Mouse (Mus musculus): ENCODE results near the gene Lce3b.
A peak's percentile ranks its signal among the peaks of the same experiment; 100 is the strongest.

The Lce3b gene

GRCm38 (mm10) chr3:92932679-92933078 is at the start of gene Lce3b:
Gene Lce3b (plus strand): TSS chr3:92932979.
- no peak for DNase-seq

GRCm38 (mm10) chr3:92894063-92894462 is 38.7 kb upstream of the Lce3b start:
- DNase-seq: peak in 1 of 2 experiments; percentile 2

DNA sequence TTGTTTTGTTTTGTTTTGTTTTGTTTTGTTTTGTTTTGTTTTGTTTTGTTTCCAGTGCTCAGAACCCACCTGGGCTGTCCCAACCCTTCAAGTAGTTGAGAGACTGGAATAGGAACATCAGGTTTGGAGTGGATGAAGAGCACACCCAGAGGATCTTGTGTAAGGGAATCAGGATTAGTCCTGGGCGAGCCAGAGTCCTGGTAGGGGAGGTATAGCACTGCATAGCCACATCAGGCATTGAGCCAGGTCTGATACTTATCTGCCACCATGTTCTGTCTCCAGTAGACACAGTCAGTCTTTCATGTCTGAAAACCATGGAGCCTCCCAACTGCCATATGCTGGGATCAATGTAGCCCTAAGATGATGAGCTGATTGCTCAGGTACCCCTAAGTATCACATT is 38.3 kb upstream of the Lce3b start:
- no peak for DNase-seq

GRCm38 (mm10) chr3:92902992-92903391 is 29.8 kb upstream of the Lce3b start:
- peak; percentile 16 to 39 for DNase-seq

DNA sequence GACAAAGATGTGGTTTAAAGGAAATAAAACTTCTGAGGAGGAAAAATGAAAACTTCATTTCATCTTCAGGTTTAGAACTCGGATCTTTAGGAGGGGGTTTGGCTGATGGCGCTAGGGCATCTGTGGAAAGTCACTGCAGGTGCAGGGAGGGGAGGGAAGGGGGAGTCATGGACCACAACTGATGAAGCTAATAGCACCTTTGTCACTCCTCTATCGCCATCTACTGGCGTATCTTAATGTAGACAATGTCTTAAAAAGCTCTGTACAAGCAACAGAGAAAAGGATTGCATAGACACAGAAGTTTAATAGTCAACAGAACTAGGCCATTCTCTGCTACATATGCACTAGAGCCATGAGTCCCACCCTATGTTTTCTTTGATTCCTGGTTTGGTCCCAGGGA is 29.1 kb upstream of the Lce3b start:
- peak; percentile 9 to 10 for DNase-seq

DNA sequence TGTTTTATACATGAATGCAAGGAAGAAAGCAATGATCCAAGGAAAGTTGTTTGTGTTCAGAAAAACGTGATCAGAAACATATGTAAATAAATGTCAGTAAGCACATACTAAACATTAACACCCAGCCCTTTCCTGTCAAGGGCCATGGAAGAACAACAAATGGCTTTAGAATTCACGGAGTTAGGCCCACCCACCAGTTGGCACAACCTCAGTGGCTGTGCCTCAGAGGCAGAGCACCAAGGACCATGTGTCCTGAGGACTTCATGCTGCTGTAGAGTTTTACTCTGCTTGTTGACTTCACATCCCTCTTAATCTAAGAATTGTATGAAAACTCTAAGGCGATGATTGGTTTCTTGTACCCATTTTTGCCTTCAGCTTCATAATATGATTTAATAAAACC is 27.6 kb upstream of the Lce3b start:
- no peak for DNase-seq

- peak; percentile 15 to 45 for DNase-seq
Measured at GRCm38 (mm10) chr3:92907571-92907970, 25.2 kb upstream of the Lce3b start.

DNA sequence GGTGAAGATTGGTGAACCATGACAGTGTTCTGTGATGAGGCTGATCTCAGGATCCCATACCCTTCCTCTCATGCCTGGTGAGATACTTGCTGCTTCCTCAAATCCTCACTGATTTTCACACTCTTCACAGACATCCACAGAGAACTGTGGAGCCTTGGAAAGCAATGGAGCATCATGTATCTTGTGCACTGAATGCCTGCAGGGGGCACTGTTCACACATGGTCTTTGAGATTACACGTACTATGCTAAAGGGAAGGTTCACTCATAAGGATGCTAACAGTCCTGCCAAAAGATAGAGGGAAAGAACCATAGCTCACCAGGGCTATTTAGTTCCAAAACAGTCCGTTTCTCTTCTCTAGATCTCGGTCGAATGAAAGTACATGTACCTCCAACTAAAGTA is 12.4 kb upstream of the Lce3b start:
- DNase-seq: peak; percentile 23 to 44

- no peak for DNase-seq
Measured at GRCm38 (mm10) chr3:92926130-92926529, 6.6 kb upstream of the Lce3b start, which contains the start of gene Lce3a. Gene Lce3a (minus strand): TSS chr3:92926230.

GRCm38 (mm10) chr3:92944186-92944585 is 11.4 kb downstream of the Lce3b start, which contains the start of gene Lce3c:
Gene Lce3c (plus strand): TSS chr3:92944486.
- DNase-seq: peak; percentile 0 to 2

DNA sequence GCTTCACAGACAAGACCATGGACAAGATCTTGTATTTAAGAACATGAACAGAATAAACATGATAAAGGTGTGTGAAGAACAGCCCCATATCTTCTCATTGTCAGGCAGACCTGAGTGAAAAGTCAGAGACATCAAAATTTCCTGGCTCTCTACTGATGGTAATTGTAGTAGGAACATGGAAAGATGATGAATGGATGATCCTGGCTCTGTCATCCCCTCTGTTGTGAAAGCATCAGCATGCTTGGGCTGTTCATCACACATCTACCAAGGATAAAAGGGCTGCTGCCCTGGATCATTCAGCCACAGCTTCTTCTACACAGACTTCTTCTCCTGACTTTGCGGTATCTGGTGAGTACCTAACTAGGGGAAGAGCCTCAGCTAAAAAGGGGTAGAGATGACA is 24.3 kb downstream of the Lce3b start, which contains the start of gene Lce3d:
Gene Lce3d (plus strand): TSS at position 301 of the 400 bp plus-strand sequence.
- DNase-seq: no peak

DNA sequence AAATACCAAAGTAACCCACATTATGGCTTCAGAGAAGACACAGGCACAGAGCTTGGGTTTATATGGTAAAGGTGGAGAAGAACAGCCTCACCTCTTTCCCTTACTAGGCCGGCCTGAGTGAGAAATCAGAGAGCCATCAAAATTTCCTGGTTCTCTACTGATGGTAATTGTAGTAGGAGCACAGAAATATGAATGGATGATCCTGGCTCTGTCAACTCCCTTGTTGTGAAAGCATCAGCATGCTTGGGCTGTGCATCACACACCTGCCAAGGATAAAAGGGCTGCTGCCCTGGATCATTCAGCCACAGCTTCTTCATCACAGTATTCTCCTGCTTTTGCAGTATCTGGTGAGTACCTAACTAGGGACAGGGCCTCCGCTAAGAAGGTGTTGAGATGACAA is 34.0 kb downstream of the Lce3b start, which contains the start of gene Lce3e:
Gene Lce3e (plus strand): TSS at position 301 of the 400 bp plus-strand sequence.
- DNase-seq: no peak

DNA sequence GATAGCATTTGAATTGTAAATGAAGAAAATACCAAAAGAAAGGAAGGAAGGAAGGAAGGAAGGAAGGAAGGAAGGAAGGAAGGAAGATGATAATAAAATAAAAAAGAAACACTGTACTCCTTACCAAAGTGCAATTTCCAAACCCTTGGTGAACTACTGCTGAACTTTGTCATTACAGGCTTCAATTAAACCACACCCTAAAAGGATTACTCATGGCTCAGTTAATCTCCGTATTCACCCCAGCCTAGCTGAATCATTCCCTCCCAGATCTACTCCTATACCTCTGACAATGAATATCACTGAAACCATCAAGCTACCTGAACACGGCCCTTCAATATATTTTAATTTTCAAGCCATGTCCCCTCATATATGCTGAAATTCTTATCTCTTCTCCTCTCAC is 45.7 kb downstream of the Lce3b start:
- DNase-seq: no peak
